Mouse (Mus musculus) spleen, adult 2 months (tissue): ENCODE measurements at regions not wholly inside any gene's neighbourhood (a gene's known extent, or its start where the extent isn't known, plus 50 kb on each side); places are given as distances from the start of the nearest gene placed in this dataset.

Experiments
- CTCF ChIP-seq: fragments of 200-500 bp; IDR thresholded peaks from 2 replicates; pipeline ENCODE4 v1.5.1; 2011; ENCODE audit warnings: mild to moderate bottlenecking, inconsistent platforms; ENCODE audit not compliant: insufficient read depth, insufficient read length, insufficient replicate concordance; ENCODE audit errors: extremely low read depth
- POLR2A ChIP-seq: fragments of 200-500 bp; IDR thresholded peaks from 2 replicates; pipeline ENCODE4 v1.6.1; 2011; ENCODE audit warnings: low read depth, low read length, inconsistent platforms

DNA sequence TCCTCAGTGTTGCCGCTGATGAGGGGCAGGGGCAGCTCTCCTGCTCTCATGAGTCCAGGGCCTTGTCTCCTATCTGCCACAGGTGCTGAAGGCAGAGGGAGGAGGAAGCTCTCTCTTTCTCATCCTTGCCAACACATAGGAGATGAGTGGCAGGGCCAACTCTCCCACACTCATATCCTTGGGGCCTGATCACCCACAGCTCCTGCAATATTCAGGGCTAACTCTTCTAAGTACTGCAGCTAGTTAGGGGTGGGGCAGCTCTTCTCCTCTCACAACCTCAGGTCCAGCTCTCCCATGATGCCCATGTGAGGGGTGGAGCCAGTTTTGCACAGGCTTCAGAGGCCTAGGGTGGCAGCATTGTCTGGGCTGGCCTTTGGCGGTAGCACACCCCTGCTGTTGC is 77.3 kb upstream of the Gm5148 start:
- no peak for TF ChIP-seq CTCF
- no peak for TF ChIP-seq POLR2A
